Mouse (Mus musculus): Measurements from ENCODE around the gene P2ry14. TPM values are rescaled to one million over a fixed set of nuclear protein-coding genes. Genes with fewer than 3 reads are reported as not detected.

Gene P2ry14
- 1.7 and 1.8 TPM in 2 replicates for polyA plus RNA-seq (2016; fragmentation: Nextera tagmentation; extraction: Ambion mirVana)

- 90% methylated on average over 5 of the region's 5 CpGs for WGBS
- no peaks in the 10 kb centered on the region for H3K27me3 ChIP-seq (ENCODE audit: low read depth, poor library complexity, severe bottlenecking)
- no peak within 1 kb of the TSS for H3K4me3 ChIP-seq
- no peak within 1 kb of the TSS for H3K27ac ChIP-seq (replicated peaks)
- no peaks in the 10 kb centered on the region for H3K36me3 ChIP-seq
- H3K9me3 ChIP-seq (replicated peaks) = no peaks in the 10 kb centered on the region
- H3K4me1 ChIP-seq = no peaks in the 10 kb centered on the region
- no peak for DNase-seq (ENCODE audit: low spot score)
Observed at GRCm38 (mm10) chr3:59153424-59153823, at the start of gene P2ry14. TSS of gene P2ry14 (minus strand) at chr3:59153618.

- no peaks in the 10 kb centered on the region for H3K9me3 ChIP-seq (replicated peaks)
- WGBS = 88% methylated on average over 4 of the region's 4 CpGs
- no peak overlapping the region for H3K27ac ChIP-seq (replicated peaks)
- DNase-seq (ENCODE audit: low spot score) = no peak
- no peaks in the 10 kb centered on the region for H3K36me3 ChIP-seq
- H3K4me3 ChIP-seq = no peak overlapping the region
- no peaks in the 10 kb centered on the region for H3K4me1 ChIP-seq
- H3K27me3 ChIP-seq (ENCODE audit: low read depth, poor library complexity, severe bottlenecking) = no peaks in the 10 kb centered on the region
Observed at GRCm38 (mm10) chr3:59197329-59197948, 44.0 kb upstream of the P2ry14 start.

GRCm38 (mm10) chr3:59194938-59195337 is 41.5 kb upstream of the P2ry14 start, which contains the start of gene Gpr87:
TSS of gene Gpr87 (minus strand) at chr3:59195104.
- Histone ChIP-seq H3K4me1 (no peaks in the 10 kb centered on the region), H3K27me3 (ENCODE audit: low read depth, poor library complexity, severe bottlenecking) (no peaks in the 10 kb centered on the region), H3K9me3 (replicated peaks) (no peaks in the 10 kb centered on the region), H3K36me3 (no peaks in the 10 kb centered on the region), H3K4me3 (no peak within 1 kb of the TSS), H3K27ac (replicated peaks) (no peak within 1 kb of the TSS)
- WGBS = 93% methylated on average over 7 of the region's 7 CpGs
- no peak for DNase-seq (ENCODE audit: low spot score)

GRCm38 (mm10) chr3:59194099-59194498 is 40.7 kb upstream of the P2ry14 start:
- no peaks in the 10 kb centered on the region for H3K27me3 ChIP-seq (ENCODE audit: low read depth, poor library complexity, severe bottlenecking)
- 94% methylated on average over 7 of the region's 7 CpGs for WGBS
- DNase-seq (ENCODE audit: low spot score) = no peak

GRCm38 (mm10) chr3:59191674-59192073 is 38.3 kb upstream of the P2ry14 start:
- H3K36me3 ChIP-seq = no peaks in the 10 kb centered on the region
- H3K4me1 ChIP-seq = no peaks in the 10 kb centered on the region
- no peak overlapping the region for H3K4me3 ChIP-seq
- WGBS = 96% methylated on average over 6 of the region's 6 CpGs
- no peaks in the 10 kb centered on the region for H3K27me3 ChIP-seq (ENCODE audit: low read depth, poor library complexity, severe bottlenecking)
- no peaks in the 10 kb centered on the region for H3K9me3 ChIP-seq (replicated peaks)
- DNase-seq (ENCODE audit: low spot score) = no peak
- H3K27ac ChIP-seq (replicated peaks) = no peak overlapping the region

More at GRCm38 (mm10) chr3:59194099-59194498, 40.7 kb upstream of the P2ry14 start:
- H3K4me1 ChIP-seq = no peaks in the 10 kb centered on the region
- H3K4me3 ChIP-seq = no peak overlapping the region
- H3K36me3 ChIP-seq = no peaks in the 10 kb centered on the region
- no peaks in the 10 kb centered on the region for H3K9me3 ChIP-seq (replicated peaks)
- no peak overlapping the region for H3K27ac ChIP-seq (replicated peaks)

GRCm38 (mm10) chr3:59187336-59187735 is 33.9 kb upstream of the P2ry14 start:
- WGBS = 94% methylated on average over 4 of the region's 4 CpGs
- Histone ChIP-seq H3K4me3 (no peak overlapping the region), H3K9me3 (replicated peaks) (no peaks in the 10 kb centered on the region), H3K4me1 (no peaks in the 10 kb centered on the region), H3K27ac (replicated peaks) (no peak overlapping the region), H3K27me3 (ENCODE audit: low read depth, poor library complexity, severe bottlenecking) (no peaks in the 10 kb centered on the region), H3K36me3 (no peaks in the 10 kb centered on the region)
- DNase-seq (ENCODE audit: low spot score) = no peak

- 93% methylated on average over 4 of the region's 4 CpGs for WGBS
- Histone ChIP-seq H3K27ac (replicated peaks) (no peak overlapping the region), H3K36me3 (no peaks in the 10 kb centered on the region), H3K27me3 (ENCODE audit: low read depth, poor library complexity, severe bottlenecking) (no peaks in the 10 kb centered on the region), H3K4me1 (no peaks in the 10 kb centered on the region), H3K9me3 (replicated peaks) (no peaks in the 10 kb centered on the region), H3K4me3 (no peak overlapping the region)
- no peak for DNase-seq (ENCODE audit: low spot score)
Observed at GRCm38 (mm10) chr3:59185662-59186061, 32.2 kb upstream of the P2ry14 start.

GRCm38 (mm10) chr3:59182129-59182528 is 28.7 kb upstream of the P2ry14 start:
- no peak for DNase-seq (ENCODE audit: low spot score)
- Histone ChIP-seq H3K27ac (replicated peaks) (no peak overlapping the region), H3K27me3 (ENCODE audit: low read depth, poor library complexity, severe bottlenecking) (no peaks in the 10 kb centered on the region), H3K4me3 (no peak overlapping the region), H3K4me1 (no peaks in the 10 kb centered on the region), H3K9me3 (replicated peaks) (no peaks in the 10 kb centered on the region), H3K36me3 (no peaks in the 10 kb centered on the region)

- no peaks in the 10 kb centered on the region for H3K9me3 ChIP-seq (replicated peaks)
- no peak overlapping the region for H3K4me3 ChIP-seq
- H3K27me3 ChIP-seq (ENCODE audit: low read depth, poor library complexity, severe bottlenecking) = no peaks in the 10 kb centered on the region
- H3K27ac ChIP-seq (replicated peaks) = no peak overlapping the region
- no peak for DNase-seq (ENCODE audit: low spot score)
- WGBS = 70% methylated on average over 5 of the region's 5 CpGs
- H3K36me3 ChIP-seq = no peaks in the 10 kb centered on the region
- no peaks in the 10 kb centered on the region for H3K4me1 ChIP-seq
Observed at GRCm38 (mm10) chr3:59181134-59181533, 27.7 kb upstream of the P2ry14 start.

- Histone ChIP-seq H3K9me3 (replicated peaks) (no peaks in the 10 kb centered on the region), H3K4me3 (no peak overlapping the region), H3K36me3 (no peaks in the 10 kb centered on the region), H3K27me3 (ENCODE audit: low read depth, poor library complexity, severe bottlenecking) (no peaks in the 10 kb centered on the region), H3K27ac (replicated peaks) (no peak overlapping the region), H3K4me1 (no peaks in the 10 kb centered on the region)
- no peak for DNase-seq (ENCODE audit: low spot score)
- 71% methylated on average over 5 of the region's 5 CpGs for WGBS
Observed at GRCm38 (mm10) chr3:59176871-59177270, 23.5 kb upstream of the P2ry14 start.

- peak; percentile 24 for DNase-seq (ENCODE audit: low spot score)
- Histone ChIP-seq H3K9me3 (replicated peaks) (no peaks in the 10 kb centered on the region), H3K27ac (replicated peaks) (no peak overlapping the region), H3K4me1 (0 out of 2 replicates have a peak, but pooled peaks cover under 1% of the 10 kb centered on the region), H3K4me3 (no peak overlapping the region), H3K27me3 (ENCODE audit: low read depth, poor library complexity, severe bottlenecking) (no peaks in the 10 kb centered on the region), H3K36me3 (no peaks in the 10 kb centered on the region)
- WGBS = 53% methylated on average over 5 of the region's 5 CpGs
Observed at GRCm38 (mm10) chr3:59175234-59175633, 21.8 kb upstream of the P2ry14 start.

- no peak overlapping the region for H3K4me3 ChIP-seq
- 0 out of 2 replicates have a peak, but pooled peaks cover 5% of the 10 kb centered on the region for H3K4me1 ChIP-seq
- no peaks in the 10 kb centered on the region for H3K27me3 ChIP-seq (ENCODE audit: low read depth, poor library complexity, severe bottlenecking)
- no peak for DNase-seq (ENCODE audit: low spot score)
- WGBS = 89% methylated on average over 6 of the region's 6 CpGs
- H3K36me3 ChIP-seq = no peaks in the 10 kb centered on the region
- no peak overlapping the region for H3K27ac ChIP-seq (replicated peaks)
- no peaks in the 10 kb centered on the region for H3K9me3 ChIP-seq (replicated peaks)
Observed at GRCm38 (mm10) chr3:59174426-59175154, 21.2 kb upstream of the P2ry14 start.

GRCm38 (mm10) chr3:59169921-59170627 is 16.7 kb upstream of the P2ry14 start:
- DNase-seq (ENCODE audit: low spot score) = no peak
- WGBS = 68% methylated on average over 2 of the region's 2 CpGs
- no peak overlapping the region for H3K27ac ChIP-seq (replicated peaks)
- no peaks in the 10 kb centered on the region for H3K27me3 ChIP-seq (ENCODE audit: low read depth, poor library complexity, severe bottlenecking)
- 0 out of 2 replicates have a peak, but pooled peaks cover 5% of the 10 kb centered on the region for H3K4me1 ChIP-seq
- H3K9me3 ChIP-seq (replicated peaks) = no peaks in the 10 kb centered on the region
- H3K4me3 ChIP-seq = no peak overlapping the region
- H3K36me3 ChIP-seq = no peaks in the 10 kb centered on the region
